Mouse (Mus musculus) lung, postnatal 0 days (tissue): Measurements from ENCODE around the gene Gm20662.

Experiments
- CTCF ChIP-seq: IDR thresholded peaks from 2 replicates; pipeline ENCODE4 v1.5.1; 2016; ENCODE audit warnings: antibody characterized with exemption, mild to moderate bottlenecking
- EP300 ChIP-seq: IDR thresholded peaks from 2 replicates; pipeline ENCODE4 v1.6.1; 2016; ENCODE audit warnings: antibody characterized with exemption, mild to moderate bottlenecking, control low read depth

DNA sequence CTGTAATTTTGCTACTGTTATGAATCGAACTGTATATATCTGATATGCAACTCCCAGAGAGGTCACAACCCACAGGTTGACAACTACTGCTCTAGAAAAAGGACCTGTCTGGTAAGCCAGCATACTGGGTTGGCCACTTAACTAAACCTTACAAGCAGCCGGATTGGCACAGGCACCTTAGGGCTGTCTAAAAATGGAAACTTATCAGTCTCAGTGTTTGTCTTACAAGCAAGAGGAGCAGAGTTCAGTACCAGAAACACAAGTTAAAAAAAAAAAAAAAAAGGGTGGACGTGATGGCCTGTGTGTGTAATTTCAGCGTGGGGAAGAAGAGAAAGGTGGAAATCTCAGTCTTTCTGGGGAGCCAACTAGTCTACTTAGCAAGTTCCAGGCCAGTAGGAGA lies 75.7 kb downstream of the Gm20662 start:
- TF ChIP-seq CTCF (no peak), EP300 (no peak)
